Comparison of ENCODE assay signal across 32 mouse cellular contexts in the genomic region with DNA sequence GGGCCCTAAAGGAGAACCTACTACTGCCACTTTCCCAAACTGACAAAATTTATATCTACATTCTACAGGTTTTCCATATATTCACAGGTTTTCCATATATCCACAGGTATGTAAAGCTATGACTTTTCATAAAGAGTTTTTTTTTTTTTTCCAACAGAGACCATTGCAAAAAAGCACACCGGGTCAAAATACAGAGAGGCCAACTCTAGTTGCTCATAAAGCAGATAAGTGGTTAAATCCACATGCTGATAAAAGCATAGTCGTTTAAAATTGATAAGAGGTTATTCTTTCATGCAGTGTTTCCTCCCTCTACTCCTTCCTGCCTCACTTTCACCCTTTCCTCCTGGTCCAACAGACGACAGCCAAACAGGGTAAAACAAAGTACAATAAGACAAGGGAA.
"Had no signal": no experiment of that assay in that cellular context is flagged by ENCODE, and none has a peak within 500 bp of the region (broad histone marks: within the 10 kb centered on the region; RNA-seq: fewer than 3 reads in every experiment).

No protein-coding gene starts in this region.

- H3K4me1 ChIP-seq: limb, embryonic 10.5 days; limb, embryonic 12.5 days; limb, embryonic 13.5 days; limb, embryonic 15.5 days; liver, embryonic 12.5 days; liver, embryonic 13.5 days; liver, embryonic 15.5 days; lung, embryonic 15.5 days; megakaryocyte, embryonic 14.5 days; midbrain, embryonic 10.5 days; midbrain, embryonic 12.5 days; midbrain, embryonic 13.5 days; neural tube, embryonic 12.5 days; neural tube, embryonic 13.5 days had no signal

- H3K9ac ChIP-seq: limb, embryonic 12.5 days; limb, embryonic 13.5 days; limb, embryonic 15.5 days; liver, embryonic 12.5 days; liver, embryonic 13.5 days; liver, embryonic 14.5 days; liver, embryonic 15.5 days; liver, postnatal 0 days; lung, embryonic 14.5 days; lung, embryonic 15.5 days; midbrain, embryonic 12.5 days; midbrain, embryonic 13.5 days; neural tube, embryonic 12.5 days; neural tube, embryonic 13.5 days had no signal

- H3K27me3 ChIP-seq: limb, embryonic 12.5 days; limb, embryonic 13.5 days; limb, embryonic 15.5 days; liver, embryonic 12.5 days; liver, embryonic 13.5 days; liver, embryonic 15.5 days; lung, embryonic 15.5 days; megakaryocyte, embryonic 14.5 days; midbrain, embryonic 12.5 days; midbrain, embryonic 13.5 days; neural tube, embryonic 12.5 days; neural tube, embryonic 13.5 days had no signal

- H3K4me3 ChIP-seq: left cerebral cortex, adult 2 months; limb, embryonic 10.5 days; limb, embryonic 12.5 days; limb, embryonic 13.5 days; limb, embryonic 15.5 days; liver, embryonic 12.5 days; liver, embryonic 13.5 days; liver, embryonic 15.5 days; lung, embryonic 15.5 days; megakaryocyte, embryonic 14.5 days; midbrain, embryonic 10.5 days; midbrain, embryonic 12.5 days; midbrain, embryonic 13.5 days; myocyte; neural tube, embryonic 12.5 days; neural tube, embryonic 13.5 days had no signal

- H3K4me2 ChIP-seq: limb, embryonic 12.5 days; limb, embryonic 13.5 days; limb, embryonic 15.5 days; liver, embryonic 11.5 days; liver, embryonic 12.5 days; liver, embryonic 13.5 days; liver, embryonic 15.5 days; lung, embryonic 14.5 days; lung, embryonic 15.5 days; midbrain, embryonic 12.5 days; midbrain, embryonic 13.5 days; neural tube, embryonic 12.5 days; neural tube, embryonic 13.5 days had no signal

- H3K36me3 ChIP-seq: limb, embryonic 10.5 days; limb, embryonic 12.5 days; limb, embryonic 13.5 days; limb, embryonic 15.5 days; liver, embryonic 12.5 days; liver, embryonic 13.5 days; liver, embryonic 15.5 days; lung, embryonic 15.5 days; midbrain, embryonic 10.5 days; midbrain, embryonic 12.5 days; midbrain, embryonic 13.5 days; neural tube, embryonic 12.5 days; neural tube, embryonic 13.5 days had no signal

- H3K9me3 ChIP-seq: limb, embryonic 10.5 days; limb, embryonic 12.5 days; limb, embryonic 13.5 days; limb, embryonic 15.5 days; liver, embryonic 12.5 days; liver, embryonic 13.5 days; liver, embryonic 15.5 days; lung, embryonic 15.5 days; midbrain, embryonic 10.5 days; midbrain, embryonic 12.5 days; midbrain, embryonic 13.5 days; neural tube, embryonic 12.5 days; neural tube, embryonic 13.5 days had no signal

- H3K27ac ChIP-seq: left cerebral cortex, adult 2 months; limb, embryonic 10.5 days; limb, embryonic 12.5 days; limb, embryonic 13.5 days; limb, embryonic 15.5 days; liver, embryonic 12.5 days; liver, embryonic 13.5 days; liver, embryonic 14.5 days; liver, embryonic 15.5 days; lung, embryonic 15.5 days; macrophage; midbrain, embryonic 10.5 days; midbrain, embryonic 12.5 days; midbrain, embryonic 13.5 days; neural tube, embryonic 12.5 days; neural tube, embryonic 13.5 days had no signal

- DNase-seq: left cerebral cortex, postnatal 4 days; liver; liver, embryonic 13.5 days; liver, postnatal 0 days; lung, adult 18-20 months; lung, adult 2 months; lung, embryonic 14.5 days; lung, postnatal 10 days; lung, postnatal 14 days; lung, postnatal 36 days; lung, postnatal 4 days; midbrain, embryonic 14.5 days had no signal

- ATAC-seq: liver, embryonic 12.5 days; liver, postnatal 0 days; lung, postnatal 0 days; midbrain, embryonic 13.5 days; midbrain, embryonic 16.5 days had no signal
